Mouse (Mus musculus): Measurements from ENCODE around the gene Tuba3b. TPM values are rescaled to one million over a fixed set of nuclear protein-coding genes. Genes with fewer than 3 reads are reported as not detected.

The Tuba3b gene
- polyA plus RNA-seq, 1 experiment from 2014 or later = 0.12 TPM

DNA sequence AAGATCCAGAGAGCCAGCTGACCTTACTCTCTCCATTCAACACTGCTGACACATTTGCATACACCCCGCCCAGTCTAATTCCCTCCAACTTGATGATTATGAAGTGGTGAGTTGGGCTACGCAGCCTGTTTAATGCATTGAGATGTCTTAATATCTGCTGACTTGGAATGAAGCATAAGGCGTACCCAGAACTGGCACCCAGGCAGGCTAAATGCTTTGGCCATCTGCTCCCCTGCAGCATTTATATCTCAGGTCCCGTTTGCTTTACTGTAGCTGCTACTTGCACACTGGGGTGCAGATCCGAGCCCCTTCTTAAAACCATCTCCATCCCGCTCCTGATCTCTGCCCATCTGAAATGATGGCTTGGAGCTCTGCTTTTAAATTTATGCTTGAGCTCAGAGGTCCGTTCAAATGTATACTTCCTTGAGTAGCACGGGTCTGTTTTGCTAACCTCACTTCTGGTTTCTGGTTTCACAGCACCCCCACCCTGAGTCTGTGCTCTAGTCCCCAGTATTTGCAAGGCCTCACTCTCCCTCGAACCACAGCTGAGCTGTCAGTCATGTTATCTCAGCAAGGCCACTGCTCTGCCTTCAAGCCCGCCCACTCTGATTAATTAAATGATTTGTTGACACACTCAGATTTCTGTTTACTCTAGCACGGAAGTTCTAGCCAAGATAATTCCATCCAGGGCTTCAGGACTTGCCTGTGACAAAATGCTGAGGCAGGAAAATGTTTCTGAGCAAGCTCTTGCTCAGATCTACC, 16.6 kb upstream of the Tuba3b start:
- Histone ChIP-seq H3K36me3 (ENCODE audit: control insufficient read depth, insufficient read depth, low read length) (no peaks in the 10 kb centered on the region), H3K27me3 (replicated peaks; ENCODE audit: control insufficient read depth, insufficient read depth, low read length) (no peaks in the 10 kb centered on the region), H3K4me3 (ENCODE audit: low read depth, low read length) (no peak overlapping the region), H3K4me2 (no peak overlapping the region), H3K27ac (ENCODE audit: low read depth, low read length) (no peak overlapping the region), H3K4me1 (replicated peaks; ENCODE audit: control insufficient read depth, insufficient read depth, low read length) (no peaks in the 10 kb centered on the region), H3K9me3 (ENCODE audit: control insufficient read depth, low read length) (no peaks in the 10 kb centered on the region), H3K9ac (ENCODE audit: low read depth, low read length) (no peak overlapping the region)
- ATAC-seq (replicated peaks; ENCODE audit: low FRiP score) = no peak
- 50% methylated on average over 11 of the region's 11 CpGs for WGBS
- no peak for DNase-seq (ENCODE audit: low spot score)

DNA sequence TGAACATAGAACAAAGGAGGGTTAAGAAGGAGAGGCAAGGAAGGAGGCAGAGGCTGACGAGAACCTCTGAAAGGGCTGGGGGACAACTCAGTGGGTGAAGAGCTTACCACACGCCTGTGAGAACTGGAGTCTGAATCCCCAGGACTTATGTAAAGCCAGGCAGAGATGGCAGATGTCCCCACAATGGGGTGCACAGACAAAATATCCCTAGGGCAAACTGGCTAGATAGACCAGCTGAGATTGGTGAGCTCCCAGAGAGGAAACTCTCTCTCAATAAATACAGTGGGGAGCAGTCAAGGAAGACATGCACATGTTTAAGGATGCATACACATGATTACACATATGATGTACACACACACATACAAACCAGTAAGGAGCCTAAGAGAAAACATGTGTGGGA, 11.4 kb upstream of the Tuba3b start:
- DNase-seq (ENCODE audit: low spot score) (no peak), ATAC-seq (replicated peaks; ENCODE audit: low FRiP score) (no peak)
- no peak overlapping the region for H3K9ac ChIP-seq (ENCODE audit: low read depth, low read length)
- H3K4me3 ChIP-seq (ENCODE audit: low read depth, low read length) = no peak overlapping the region
- H3K36me3 ChIP-seq (ENCODE audit: control insufficient read depth, insufficient read depth, low read length) = no peaks in the 10 kb centered on the region
- H3K27ac ChIP-seq (ENCODE audit: low read depth, low read length) = no peak overlapping the region
- H3K9me3 ChIP-seq (ENCODE audit: control insufficient read depth, low read length) = no peaks in the 10 kb centered on the region
- WGBS = 73% methylated on average over 2 of the region's 2 CpGs
- no peak overlapping the region for H3K4me2 ChIP-seq
- H3K27me3 ChIP-seq (replicated peaks; ENCODE audit: control insufficient read depth, insufficient read depth, low read length) = no peaks in the 10 kb centered on the region
- no peaks in the 10 kb centered on the region for H3K4me1 ChIP-seq (replicated peaks; ENCODE audit: control insufficient read depth, insufficient read depth, low read length)

DNA sequence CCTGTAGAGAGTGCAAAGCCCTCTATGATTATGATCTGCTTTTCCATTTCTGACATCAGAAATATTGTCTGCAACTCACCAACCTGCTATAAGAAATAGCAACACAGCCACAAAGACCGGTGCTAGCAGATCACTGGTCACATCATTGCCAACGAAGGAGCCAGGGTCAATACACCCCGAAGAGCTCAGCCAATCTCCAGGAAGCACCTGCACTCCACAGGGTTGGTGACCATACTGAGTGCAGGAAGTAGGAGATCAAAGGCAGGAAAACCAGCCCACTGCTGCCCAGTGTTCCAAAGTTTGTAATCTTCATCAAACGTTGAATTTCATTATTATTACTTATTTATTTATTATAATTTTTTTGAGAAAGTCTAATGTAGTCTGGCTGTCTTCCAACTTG, 10.9 kb upstream of the Tuba3b start:
- no peaks in the 10 kb centered on the region for H3K4me1 ChIP-seq (replicated peaks; ENCODE audit: control insufficient read depth, insufficient read depth, low read length)
- H3K4me3 ChIP-seq (ENCODE audit: low read depth, low read length) = no peak overlapping the region
- 44% methylated on average over 4 of the region's 4 CpGs for WGBS
- no peaks in the 10 kb centered on the region for H3K36me3 ChIP-seq (ENCODE audit: control insufficient read depth, insufficient read depth, low read length)
- ATAC-seq (replicated peaks; ENCODE audit: low FRiP score) = no peak
- no peak overlapping the region for H3K4me2 ChIP-seq
- no peak for DNase-seq (ENCODE audit: low spot score)
- no peaks in the 10 kb centered on the region for H3K27me3 ChIP-seq (replicated peaks; ENCODE audit: control insufficient read depth, insufficient read depth, low read length)
- no peaks in the 10 kb centered on the region for H3K9me3 ChIP-seq (ENCODE audit: control insufficient read depth, low read length)
- H3K27ac ChIP-seq (ENCODE audit: low read depth, low read length) = no peak overlapping the region
- H3K9ac ChIP-seq (ENCODE audit: low read depth, low read length) = no peak overlapping the region

DNA sequence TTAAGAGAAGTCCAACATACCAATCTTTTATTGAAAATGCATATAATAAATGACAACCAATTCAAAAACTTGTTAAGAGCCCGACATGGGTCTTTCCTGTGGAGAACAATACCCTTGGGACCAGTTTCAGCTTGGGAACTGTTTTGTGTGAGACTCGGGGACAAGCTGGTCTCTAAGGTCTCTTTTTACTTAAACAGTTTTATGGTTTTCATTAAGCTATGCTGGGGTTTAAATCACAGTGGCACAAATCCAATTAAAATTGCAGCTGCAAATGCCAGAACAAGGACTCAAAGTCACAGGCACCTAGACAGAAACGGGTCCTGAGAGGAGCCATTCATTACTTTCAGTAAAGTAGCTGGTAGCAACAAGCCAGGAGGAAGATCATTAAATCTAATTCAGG, 10.4 kb upstream of the Tuba3b start:
- 60% methylated on average over 3 of the region's 3 CpGs for whole genome bisulfite sequencing
- Histone ChIP-seq H3K4me1 (replicated peaks; ENCODE audit: control insufficient read depth, insufficient read depth, low read length) (no peaks in the 10 kb centered on the region), H3K36me3 (ENCODE audit: control insufficient read depth, insufficient read depth, low read length) (no peaks in the 10 kb centered on the region), H3K4me2 (no peak overlapping the region), H3K9ac (ENCODE audit: low read depth, low read length) (no peak overlapping the region), H3K27ac (ENCODE audit: low read depth, low read length) (no peak overlapping the region), H3K9me3 (ENCODE audit: control insufficient read depth, low read length) (no peaks in the 10 kb centered on the region), H3K4me3 (ENCODE audit: low read depth, low read length) (no peak overlapping the region), H3K27me3 (replicated peaks; ENCODE audit: control insufficient read depth, insufficient read depth, low read length) (no peaks in the 10 kb centered on the region)
- DNase-seq (ENCODE audit: low spot score) (no peak), ATAC-seq (replicated peaks; ENCODE audit: low FRiP score) (no peak)

DNA sequence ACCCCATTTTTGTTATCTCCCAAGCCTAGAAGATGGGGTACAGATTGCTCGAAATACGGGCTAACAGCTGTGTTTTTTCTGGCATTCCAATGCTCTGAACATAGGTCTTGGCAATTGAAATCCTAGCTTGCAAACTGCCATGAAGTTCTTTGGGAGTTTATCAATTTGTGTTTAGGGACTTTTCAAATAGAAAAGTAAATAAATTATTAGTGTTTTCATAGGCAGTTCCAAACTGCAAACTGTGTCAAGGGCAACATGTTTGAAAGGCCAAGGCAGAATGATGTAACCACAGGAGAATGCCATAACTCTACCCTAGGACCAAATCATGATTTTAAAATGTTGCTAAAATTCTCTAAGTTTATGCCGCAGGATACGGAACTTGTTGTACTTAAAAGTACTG, 7.8 kb upstream of the Tuba3b start:
- H3K9me3 ChIP-seq (ENCODE audit: control insufficient read depth, low read length) = no peaks in the 10 kb centered on the region
- ATAC-seq (replicated peaks; ENCODE audit: low FRiP score) = no peak
- H3K9ac ChIP-seq (ENCODE audit: low read depth, low read length) = no peak overlapping the region
- no peak overlapping the region for H3K27ac ChIP-seq (ENCODE audit: low read depth, low read length)
- no peaks in the 10 kb centered on the region for H3K36me3 ChIP-seq (ENCODE audit: control insufficient read depth, insufficient read depth, low read length)
- H3K4me1 ChIP-seq (replicated peaks; ENCODE audit: control insufficient read depth, insufficient read depth, low read length) = no peaks in the 10 kb centered on the region
- H3K4me3 ChIP-seq (ENCODE audit: low read depth, low read length) = no peak overlapping the region
- H3K27me3 ChIP-seq (replicated peaks; ENCODE audit: control insufficient read depth, insufficient read depth, low read length) = no peaks in the 10 kb centered on the region
- H3K4me2 ChIP-seq = no peak overlapping the region
- DNase-seq (ENCODE audit: low spot score) = no peak
- 88% methylated on average over 4 of the region's 4 CpGs for WGBS

DNA sequence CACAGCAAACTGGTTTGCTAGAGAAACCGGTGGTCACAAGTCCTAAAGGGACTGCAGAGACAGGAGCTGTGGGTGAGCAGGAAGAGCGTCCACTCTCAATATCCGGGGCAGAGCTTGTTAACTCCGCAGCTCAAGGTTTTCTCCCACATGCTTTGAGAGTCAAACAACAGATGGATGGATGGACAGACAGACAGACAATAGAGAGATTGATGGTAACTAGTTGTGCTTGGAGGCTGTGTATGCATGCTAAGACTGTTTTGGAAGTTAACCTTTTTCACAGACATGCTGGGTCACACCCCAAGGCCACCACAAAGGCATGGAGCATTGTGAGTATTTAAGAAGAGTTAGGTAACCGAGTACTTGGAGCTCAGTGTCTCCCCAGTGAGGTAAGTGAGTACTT, 6.9 kb upstream of the Tuba3b start:
- DNase-seq (ENCODE audit: low spot score) (no peak), ATAC-seq (replicated peaks; ENCODE audit: low FRiP score) (no peak)
- Histone ChIP-seq H3K4me2 (no peak overlapping the region), H3K36me3 (ENCODE audit: control insufficient read depth, insufficient read depth, low read length) (no peaks in the 10 kb centered on the region), H3K27ac (ENCODE audit: low read depth, low read length) (no peak overlapping the region), H3K9ac (ENCODE audit: low read depth, low read length) (no peak overlapping the region), H3K4me3 (ENCODE audit: low read depth, low read length) (no peak overlapping the region), H3K9me3 (ENCODE audit: control insufficient read depth, low read length) (no peaks in the 10 kb centered on the region), H3K4me1 (replicated peaks; ENCODE audit: control insufficient read depth, insufficient read depth, low read length) (no peaks in the 10 kb centered on the region), H3K27me3 (replicated peaks; ENCODE audit: control insufficient read depth, insufficient read depth, low read length) (no peaks in the 10 kb centered on the region)
- WGBS = 77% methylated on average over 5 of the region's 5 CpGs

DNA sequence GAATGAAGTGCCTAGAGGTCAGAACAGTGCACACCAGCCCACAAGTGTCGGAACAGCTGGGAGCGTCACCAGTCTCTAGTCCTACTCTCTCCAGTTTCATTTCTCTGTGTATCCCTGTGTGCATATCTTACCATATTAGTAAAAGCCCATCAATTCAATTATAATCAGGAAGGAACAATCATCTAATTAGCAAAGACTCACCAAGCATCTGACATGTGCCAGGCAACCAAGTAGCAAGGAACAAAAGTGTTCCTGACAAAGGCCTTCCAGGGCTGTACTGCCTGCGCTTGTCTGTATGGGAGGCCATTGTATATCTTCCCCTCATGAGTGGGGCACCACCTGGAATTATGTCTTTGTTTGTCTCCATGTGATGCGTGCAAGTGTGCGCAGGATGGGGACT, 4.7 kb upstream of the Tuba3b start:
- Histone ChIP-seq H3K4me3 (ENCODE audit: low read depth, low read length) (no peak overlapping the region), H3K36me3 (ENCODE audit: control insufficient read depth, insufficient read depth, low read length) (no peaks in the 10 kb centered on the region), H3K27me3 (replicated peaks; ENCODE audit: control insufficient read depth, insufficient read depth, low read length) (no peaks in the 10 kb centered on the region), H3K9me3 (ENCODE audit: control insufficient read depth, low read length) (no peaks in the 10 kb centered on the region), H3K4me2 (no peak overlapping the region), H3K9ac (ENCODE audit: low read depth, low read length) (no peak overlapping the region), H3K4me1 (replicated peaks; ENCODE audit: control insufficient read depth, insufficient read depth, low read length) (no peaks in the 10 kb centered on the region), H3K27ac (ENCODE audit: low read depth, low read length) (no peak overlapping the region)
- WGBS = 88% methylated on average over 5 of the region's 5 CpGs
- ATAC-seq (replicated peaks; ENCODE audit: low FRiP score) = no peak
- no peak for DNase-seq (ENCODE audit: low spot score)

DNA sequence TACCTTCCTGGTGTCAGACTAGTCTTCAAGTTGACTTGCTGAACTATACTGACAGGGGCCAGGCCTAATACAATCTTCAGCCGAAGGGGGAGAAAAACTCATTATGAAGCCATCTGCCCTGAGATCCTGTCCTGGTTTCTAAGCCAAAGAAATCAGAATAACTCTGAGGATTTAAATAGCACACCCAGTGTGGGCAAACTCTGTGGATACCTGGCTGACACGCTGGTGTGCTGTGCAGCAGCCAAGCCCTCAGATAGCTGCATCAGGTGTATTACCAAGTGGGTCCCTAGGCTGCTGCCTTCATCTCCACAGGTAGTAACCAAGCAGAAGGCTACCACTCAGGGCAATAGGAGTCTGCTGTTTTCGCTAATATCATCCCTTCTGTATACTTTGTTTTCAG, 2.9 kb upstream of the Tuba3b start:
- Histone ChIP-seq H3K9me3 (ENCODE audit: control insufficient read depth, low read length) (no peaks in the 10 kb centered on the region), H3K4me2 (no peak overlapping the region), H3K4me1 (replicated peaks; ENCODE audit: control insufficient read depth, insufficient read depth, low read length) (no peaks in the 10 kb centered on the region), H3K36me3 (ENCODE audit: control insufficient read depth, insufficient read depth, low read length) (no peaks in the 10 kb centered on the region), H3K4me3 (ENCODE audit: low read depth, low read length) (no peak overlapping the region), H3K9ac (ENCODE audit: low read depth, low read length) (no peak overlapping the region), H3K27ac (ENCODE audit: low read depth, low read length) (no peak overlapping the region), H3K27me3 (replicated peaks; ENCODE audit: control insufficient read depth, insufficient read depth, low read length) (no peaks in the 10 kb centered on the region)
- ATAC-seq (replicated peaks; ENCODE audit: low FRiP score) (no peak), DNase-seq (ENCODE audit: low spot score) (no peak)
- 74% methylated on average over 3 of the region's 3 CpGs for WGBS

DNA sequence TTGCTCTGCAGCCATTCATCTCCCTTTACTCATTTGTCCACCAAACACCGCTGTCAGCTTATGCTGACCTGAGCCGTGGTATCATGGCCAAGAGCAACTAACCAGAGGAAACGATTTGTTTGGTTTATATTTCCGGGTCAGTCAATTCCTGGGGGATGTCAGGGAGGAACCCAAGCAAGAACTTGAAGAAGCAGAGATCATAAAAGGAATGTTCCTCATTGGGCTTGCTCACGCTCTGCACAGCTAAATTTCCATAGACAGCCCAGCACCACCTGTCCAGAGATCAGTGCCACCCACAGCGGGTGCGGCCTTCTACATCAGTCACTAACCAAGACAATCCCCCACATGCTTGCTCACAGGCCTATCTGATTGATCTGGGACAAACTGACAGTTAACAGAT, 1.3 kb upstream of the Tuba3b start, which contains the start of gene Lmntd1:
Lmntd1 (minus strand) TSS at position 101 of the 400 bp plus-strand sequence.
- ATAC-seq (replicated peaks; ENCODE audit: low FRiP score) = no peak
- H3K27ac ChIP-seq (ENCODE audit: low read depth, low read length) = no peak within 1 kb of the TSS
- H3K4me1 ChIP-seq (replicated peaks; ENCODE audit: control insufficient read depth, insufficient read depth, low read length) = no peaks in the 10 kb centered on the region
- H3K4me2 ChIP-seq = no peak within 1 kb of the TSS
- H3K36me3 ChIP-seq (ENCODE audit: control insufficient read depth, insufficient read depth, low read length) = no peaks in the 10 kb centered on the region
- H3K9me3 ChIP-seq (ENCODE audit: control insufficient read depth, low read length) = no peaks in the 10 kb centered on the region
- no peaks in the 10 kb centered on the region for H3K27me3 ChIP-seq (replicated peaks; ENCODE audit: control insufficient read depth, insufficient read depth, low read length)
- no peak within 1 kb of the TSS for H3K4me3 ChIP-seq (ENCODE audit: low read depth, low read length)
- DNase-seq (ENCODE audit: low spot score) = no peak
- WGBS = 74% methylated on average over 7 of the region's 7 CpGs
- H3K9ac ChIP-seq (ENCODE audit: low read depth, low read length) = no peak within 1 kb of the TSS
